Mouse (Mus musculus) lung, postnatal 0 days (tissue): ENCODE measurements around the gene Ndst2.

Experiments
- CTCF ChIP-seq: IDR thresholded peaks from 2 replicates; pipeline ENCODE4 v1.5.1; 2016; ENCODE audit warnings: antibody characterized with exemption, mild to moderate bottlenecking
- EP300 ChIP-seq: IDR thresholded peaks from 2 replicates; pipeline ENCODE4 v1.6.1; 2016; ENCODE audit warnings: antibody characterized with exemption, mild to moderate bottlenecking, control low read depth

- no peak for TF ChIP-seq EP300
- TF ChIP-seq CTCF = no peak
These were observed 56.5 kb downstream of the Ndst2 start for GRCm38 (mm10) chr14:20677906-20678305.
